Mouse (Mus musculus) brain, embryonic 18.5 days (tissue): ENCODE results near the gene Kcnj14.

ENCODE experiments used
- DNase-seq: peaks from one replicate; pipeline ENCODE4 v3.0.0-alpha.2; 2012; ENCODE audit warnings: low read depth, low spot score

Gene Kcnj14

GRCm38 (mm10) chr7:45797661-45798510 is 26.7 kb downstream of the Kcnj14 start:
- no peak for DNase-seq

GRCm38 (mm10) chr7:45796950-45797349 is 27.6 kb downstream of the Kcnj14 start:
- no peak for DNase-seq

GRCm38 (mm10) chr7:45794971-45795370 is 29.6 kb downstream of the Kcnj14 start:
- no peak for DNase-seq

GRCm38 (mm10) chr7:45793969-45794585 is 30.5 kb downstream of the Kcnj14 start:
- DNase-seq, result no peak

GRCm38 (mm10) chr7:45793240-45793639 is 31.3 kb downstream of the Kcnj14 start:
- DNase-seq, result no peak

- no peak for DNase-seq
These were observed 32.7 kb downstream of the Kcnj14 start for GRCm38 (mm10) chr7:45791756-45792490.

GRCm38 (mm10) chr7:45790721-45791120 is 33.9 kb downstream of the Kcnj14 start:
- no peak for DNase-seq

GRCm38 (mm10) chr7:45787642-45788041 is 36.9 kb downstream of the Kcnj14 start:
- DNase-seq, result no peak

GRCm38 (mm10) chr7:45786661-45787413 is 37.7 kb downstream of the Kcnj14 start:
- DNase-seq, result peak; percentile 18

GRCm38 (mm10) chr7:45786136-45786578 is 38.4 kb downstream of the Kcnj14 start:
- peak; percentile 51 for DNase-seq

GRCm38 (mm10) chr7:45785388-45786135 is 39.0 kb downstream of the Kcnj14 start:
- no peak for DNase-seq

GRCm38 (mm10) chr7:45784524-45785372 is 39.8 kb downstream of the Kcnj14 start, which contains the start of gene Sult2b1:
Sult2b1 (minus strand) TSS chr7:45784669.
- peak; percentile 96 for DNase-seq

GRCm38 (mm10) chr7:45783511-45784091 is 41.0 kb downstream of the Kcnj14 start, which contains the start of gene Lmtk3:
Lmtk3 (plus strand) TSS chr7:45783738.
- DNase-seq, result peak; percentile 63

- no peak for DNase-seq
These were observed 42.3 kb downstream of the Kcnj14 start for GRCm38 (mm10) chr7:45782271-45782670.

GRCm38 (mm10) chr7:45779081-45779641 is 45.4 kb downstream of the Kcnj14 start:
- no peak for DNase-seq

- no peak for DNase-seq
These were observed 49.3 kb downstream of the Kcnj14 start for GRCm38 (mm10) chr7:45775237-45775636.

- DNase-seq, result no peak
These were observed 53.5 kb downstream of the Kcnj14 start for GRCm38 (mm10) chr7:45771101-45771500.

- DNase-seq, result no peak
These were observed 54.0 kb downstream of the Kcnj14 start for GRCm38 (mm10) chr7:45770427-45771082.
